ENCODE assay signal across 9 mouse cellular contexts in the genomic region with DNA sequence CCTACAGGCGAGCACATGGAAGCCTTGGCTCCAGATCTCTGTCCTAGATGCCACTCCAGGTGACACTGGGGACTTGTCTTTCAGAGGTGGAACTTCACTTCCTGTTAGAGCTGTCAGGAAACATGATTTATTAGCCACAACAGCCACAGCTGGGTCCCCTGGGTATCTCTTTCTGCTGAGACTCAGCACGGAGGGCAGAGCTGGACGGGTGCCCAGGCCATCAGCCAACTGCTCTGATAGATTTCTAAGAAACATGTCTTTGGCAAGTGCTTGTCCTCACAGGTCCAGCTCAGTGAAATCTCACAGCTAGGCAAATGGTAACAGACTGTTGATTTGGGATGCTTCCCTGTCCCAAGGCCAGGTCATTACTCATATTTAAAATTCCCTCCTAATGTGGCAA. TPM values are rescaled to one million over a fixed set of nuclear protein-coding genes. Genes with fewer than 3 reads are reported as not detected.
A peak's percentile ranks its signal among the peaks of the same experiment; 100 is the strongest.
DNase-seq lines count a peak whose midpoint lies in the region; ATAC-seq and TF ChIP-seq lines count a peak whose summit lies in the region.
"Had no signal": no experiment of that assay in that cellular context is flagged by ENCODE, and none has a peak within 500 bp of the region (broad histone marks: within the 10 kb centered on the region; RNA-seq: fewer than 3 reads in every experiment).

No protein-coding gene starts in this region.

- TF ChIP-seq EP300 in CH12.LX (IDR thresholded peaks at IDR 0.05; ENCODE audit: low read length): 0 out of 2 replicates have a peak, but pooled peaks have one; percentile 33

- no peaks in the 10 kb centered on the region for H3K79me2 ChIP-seq in CH12.LX (replicated peaks; ENCODE audit: control insufficient read depth, extremely low read depth, insufficient read depth, poor library complexity, severe bottlenecking)

- H3K27me3 ChIP-seq in kidney, embryonic 16.5 days (ENCODE audit: insufficient read depth, low read length): no peaks in the 10 kb centered on the region
- no peaks in the 10 kb centered on the region for H3K27me3 ChIP-seq in CH12.LX (replicated peaks)
- H3K27me3 ChIP-seq in intestine, embryonic 15.5 days (replicated peaks): no peaks in the 10 kb centered on the region

- H3K27ac ChIP-seq in kidney, embryonic 16.5 days (ENCODE audit: low read length): no peak overlapping the region
- H3K27ac ChIP-seq in CH12.LX (ENCODE audit: insufficient read depth, low read depth): no peak overlapping the region
- H3K27ac ChIP-seq in intestine, embryonic 15.5 days: no peak overlapping the region
- H3K27ac ChIP-seq: midbrain, embryonic 12.5 days had no signal

- 48% methylated on average over 3 of the region's 3 CpGs for WGBS in kidney, embryonic 16.5 days
- WGBS in intestine, embryonic 15.5 days: 66% methylated on average over 3 of the region's 3 CpGs

- H3K4me3 ChIP-seq in kidney, embryonic 16.5 days (ENCODE audit: low read length): no peak overlapping the region
- H3K4me3 ChIP-seq in CH12.LX (replicated peaks in 1 of 3; ENCODE audit: low read depth in 2 of 3, low read length in 2 of 3, poor library complexity in 1 of 3): no peak overlapping the region
- no peak overlapping the region for H3K4me3 ChIP-seq in intestine, embryonic 15.5 days (replicated peaks)
- H3K4me3 ChIP-seq: midbrain, embryonic 12.5 days had no signal

- peak; percentile 29 for DNase-seq in kidney, adult 11 months
- no peak for DNase-seq in CH12.LX (ENCODE audit: extremely low read depth)
- DNase-seq in brain, adult 2 months (ENCODE audit: low read depth, low spot score): peak; percentile 40
- peak; percentile 68 to 73 for DNase-seq in heart, postnatal 36 days
- DNase-seq in embryo, embryonic 11 days: no peak

- dilution Hi-C loops in CH12.LX (cut with MboI; ENCODE audit: extremely low pct_ligation_motif_present, extremely low pct_unique_long_range_greater_than_20kb, low sequenced_read_pairs): no loop called here

- H3K9ac ChIP-seq in kidney, embryonic 16.5 days (replicated peaks; ENCODE audit: low read length): no peak overlapping the region
- H3K9ac ChIP-seq in CH12.LX (ENCODE audit: insufficient read depth, low read depth): no peak overlapping the region
- H3K9ac ChIP-seq in intestine, embryonic 15.5 days: no peak overlapping the region
- H3K9ac ChIP-seq: midbrain, embryonic 12.5 days had no signal

- no peak for ATAC-seq in kidney, embryonic 16.5 days (ENCODE audit: low FRiP score, low TSS enrichment)
- no peak for ATAC-seq in granulocyte monocyte progenitor cell, adult 5-6 weeks (replicated peaks; ENCODE audit: poor library complexity, severe bottlenecking)
- ATAC-seq in intestine, embryonic 15.5 days: no peak

- H3K36me3 ChIP-seq in kidney, embryonic 16.5 days (ENCODE audit: insufficient read depth, low read length): no peaks in the 10 kb centered on the region
- H3K36me3 ChIP-seq in CH12.LX (replicated peaks in 1 of 2; ENCODE audit: control insufficient read depth in 1 of 2, insufficient read depth in 1 of 2, low read length in 1 of 2): no peaks in the 10 kb centered on the region
- no peaks in the 10 kb centered on the region for H3K36me3 ChIP-seq in intestine, embryonic 15.5 days
- H3K36me3 ChIP-seq: midbrain, embryonic 12.5 days had no signal

- intact Hi-C loops in heart, postnatal 36 days (cut with DNase I): no loop called here

- no peak for TF ChIP-seq RAD21 in CH12.LX (IDR thresholded peaks at IDR 0.05; ENCODE audit: low read depth, low read length)

- TF ChIP-seq CTCF in CH12.LX (conservative IDR thresholded peaks at IDR 0.05 in 1 of 2, IDR thresholded peaks at IDR 0.05 in 1 of 2; ENCODE audit: low read depth in 2 of 2, low read length in 2 of 2): no peak

- in situ Hi-C loops in CH12.LX (cut with MboI; ENCODE audit: low pct_ligation_motif_present, low pct_unique_long_range_greater_than_20kb, low sequenced_read_pairs): no loop called here

- H3K4me1 ChIP-seq in kidney, embryonic 16.5 days (ENCODE audit: insufficient read depth, low read length): no peaks in the 10 kb centered on the region
- H3K4me1 ChIP-seq in CH12.LX (ENCODE audit: control insufficient read depth in 1 of 2, insufficient read depth in 2 of 2): peaks cover 2 to 24% of the 10 kb centered on the region in 2 experiments; a peak in 3 of 4 replicates
- no peaks in the 10 kb centered on the region for H3K4me1 ChIP-seq in intestine, embryonic 15.5 days (replicated peaks)
- H3K4me1 ChIP-seq: midbrain, embryonic 12.5 days had no signal

- H3K4me2 ChIP-seq in kidney, embryonic 16.5 days (replicated peaks; ENCODE audit: low read depth, low read length): no peak overlapping the region
- H3K4me2 ChIP-seq in CH12.LX (ENCODE audit: insufficient read depth, low read depth, poor library complexity, severe bottlenecking): no peak overlapping the region
- H3K4me2 ChIP-seq in intestine, embryonic 15.5 days (replicated peaks): no peak overlapping the region
- H3K4me2 ChIP-seq: midbrain, embryonic 12.5 days had no signal

- H3K9me3 ChIP-seq in kidney, embryonic 16.5 days (ENCODE audit: low read length): no peaks in the 10 kb centered on the region
- H3K9me3 ChIP-seq in CH12.LX (replicated peaks; ENCODE audit: low read length): peaks cover 4% of the 10 kb centered on the region
- H3K9me3 ChIP-seq in intestine, embryonic 15.5 days: no peaks in the 10 kb centered on the region
- H3K9me3 ChIP-seq: midbrain, embryonic 12.5 days had no signal

- TF ChIP-seq POLR2A in CH12.LX (IDR thresholded peaks at IDR 0.05; ENCODE audit: low read depth, low read length): no peak

TF ChIP-seq in CH12.LX, 34 proteins besides CTCF, POLR2A, EP300 and RAD21:
- TF ChIP-seq ZMIZ1 (IDR thresholded peaks at IDR 0.05; ENCODE audit: low read depth, low read length) (no peak), USF1 (IDR thresholded peaks at IDR 0.05; ENCODE audit: low read depth, low read length) (no peak), TBP (conservative IDR thresholded peaks at IDR 0.05; ENCODE audit: low read depth, low read length) (no peak), ELF1 (IDR thresholded peaks at IDR 0.05; ENCODE audit: low read depth, low read length) (peak; percentile 39), MAX (IDR thresholded peaks at IDR 0.05; ENCODE audit: low read length) (0 out of 2 replicates have a peak, but pooled peaks have one; percentile 15), ETS1 (conservative IDR thresholded peaks at IDR 0.05; ENCODE audit: low read depth, low read length) (0 out of 2 replicates have a peak, but pooled peaks have one; percentile 10), MEF2A (IDR thresholded peaks at IDR 0.05; ENCODE audit: borderline replicate concordance, low read depth, low read length) (no peak)

RNA-seq across cellular contexts. Expression of a gene that starts 24.2 kb away (rescaled TPM):
- polyA plus RNA-seq in kidney, embryonic 16.5 days (2015; fragmentation: Nextera tagmentation; extraction: Ambion mirVana): 17.3 and 18.9 TPM in 2 replicates
- total RNA-seq in CH12.LX (2012; rRNA removed) (5.2 and 5.3 TPM in 2 replicates), CH12.LX (2014; rRNA removed) (2.7 and 3.0 TPM in 2 replicates)
- 6.0 and 7.2 TPM in 2 replicates for polyA plus RNA-seq in CH12.LX (2012; ENCODE audit: insufficient read length, low read depth)
- total RNA-seq in heart, postnatal 36 days (2021): 10 to 100 TPM; 32.0 to 35.1 TPM
- total RNA-seq in granulocyte monocyte progenitor cell, adult 5-6 weeks (2014; fragmentation: Nextera tagmentation): 7.6 and 10.9 TPM in 2 replicates
- total RNA-seq in granulocyte monocyte progenitor cell, adult 5-6 weeks (2017): 6.6 and 7.6 TPM in 2 replicates
- polyA plus RNA-seq in intestine, embryonic 15.5 days (2015; fragmentation: Nextera tagmentation; extraction: Ambion mirVana): 10.7 and 11.4 TPM in 2 replicates

RNA-seq across cellular contexts. Expression of a gene that starts 36.5 kb away (rescaled TPM):
- not detected in 2 replicates for polyA plus RNA-seq in kidney, embryonic 16.5 days (2015; fragmentation: Nextera tagmentation; extraction: Ambion mirVana)
- total RNA-seq in CH12.LX (2012; rRNA removed): not detected in 2 replicates
- not detected in 2 replicates for total RNA-seq in CH12.LX (2014; rRNA removed)
- not detected in 2 replicates for polyA plus RNA-seq in CH12.LX (2012; ENCODE audit: insufficient read length, low read depth)
- total RNA-seq in heart, postnatal 36 days (2021): not detected
- not detected in 2 replicates for total RNA-seq in granulocyte monocyte progenitor cell, adult 5-6 weeks (2014; fragmentation: Nextera tagmentation)
- total RNA-seq in granulocyte monocyte progenitor cell, adult 5-6 weeks (2017): not detected in 2 replicates
- not detected in 2 replicates for polyA plus RNA-seq in intestine, embryonic 15.5 days (2015; fragmentation: Nextera tagmentation; extraction: Ambion mirVana)
- polyA plus RNA-seq: midbrain, embryonic 12.5 days had no signal

Comparison
In these comparisons a context has a peak if more than half of its experiments do, and no peak if none do; other contexts are left out.
1. DNase-seq: peak in kidney, adult 11 months (single experiment), brain, adult 2 months (single experiment) and heart, postnatal 36 days (2 of 2); none in CH12.LX (single experiment) and embryo, embryonic 11 days (single experiment).